Mouse (Mus musculus) liver, postnatal 0 days (tissue): ENCODE results near the gene Vwa5b1. TPM values are rescaled to one million over a fixed set of nuclear protein-coding genes. Genes with fewer than 3 reads are reported as not detected.

Experiments
- ATAC-seq: fragments of 200-750 bp; cut with Nextera tagmentation; 2 replicates; pipeline ENCODE4 v1.8.0; 2017; ENCODE audit warnings: mild to moderate bottlenecking, moderate library complexity
- DNase-seq: peaks from one replicate; pipeline ENCODE4 v3.0.0-alpha.2; 2016
- H3K27ac ChIP-seq: fragments of 300-500 bp; sonication (generic); 2 replicates; pipeline ENCODE4 v1.5.1; 2014; ENCODE audit warnings: antibody characterized with exemption, moderate library complexity, mild to moderate bottlenecking, low read depth
- H3K27me3 ChIP-seq: fragments of 300-500 bp; sonication (generic); 2 replicates; pipeline ENCODE4 v1.6.1; 2014; ENCODE audit warnings: low read length, control low read depth, mixed read lengths; ENCODE audit not compliant: insufficient read depth
- H3K36me3 ChIP-seq: fragments of 300-500 bp; sonication (generic); replicated peaks from 2 replicates; pipeline ENCODE4 v1.6.1; 2014; ENCODE audit warnings: mild to moderate bottlenecking, control low read depth, low read length, moderate library complexity, mixed read lengths; ENCODE audit not compliant: insufficient read depth
- H3K4me1 ChIP-seq: fragments of 300-500 bp; sonication (generic); 2 replicates; pipeline ENCODE4 v1.6.1; 2014; ENCODE audit warnings: antibody characterized with exemption, mild to moderate bottlenecking, control low read depth; ENCODE audit not compliant: insufficient read depth
- H3K4me2 ChIP-seq: fragments of 300-500 bp; sonication (generic); 2 replicates; pipeline ENCODE4 v1.6.1; 2014; ENCODE audit warnings: low read depth, mild to moderate bottlenecking, low read length, moderate library complexity, mixed read lengths
- H3K4me3 ChIP-seq: fragments of 300-500 bp; sonication (generic); 2 replicates; pipeline ENCODE4 v1.5.1; 2014; ENCODE audit warnings: low read depth, low read length
- H3K9ac ChIP-seq: fragments of 300-500 bp; sonication (generic); replicated peaks from 2 replicates; pipeline ENCODE4 v1.6.1; 2014; ENCODE audit warnings: mild to moderate bottlenecking, moderate library complexity
- H3K9me3 ChIP-seq: fragments of 300-500 bp; sonication (generic); 2 replicates; pipeline ENCODE4 v1.6.1; 2016; ENCODE audit warnings: mild to moderate bottlenecking, control low read depth, low read length, mixed read lengths
- CTCF ChIP-seq: sonication (generic); IDR thresholded peaks from 2 replicates; pipeline ENCODE4 v1.5.1; 2016; ENCODE audit warnings: antibody characterized with exemption, low read depth
- EP300 ChIP-seq: IDR thresholded peaks from 2 replicates; pipeline ENCODE4 v1.6.1; 2016; ENCODE audit warnings: antibody characterized with exemption, low read depth, mild to moderate bottlenecking
- WGBS: fragments of 180-500 bp; shearing (Covaris S2); extraction: QIAGEN DNeasy Blood & Tissue Kit; methylation state at CpG from one replicate; pipeline ENCODE4 v1.1.7; 2014; ENCODE audit not compliant: insufficient replicate concordance; 5-methylcytosine and 5-hydroxymethylcytosine counted together
- polyA plus RNA-seq: library from polyadenylated mRNA; unstranded; fragments of >200 nt; fragmentation: Nextera tagmentation; extraction: Ambion mirVana; gene quantifications from 2 replicates; pipeline ENCODE4 v1.2.1, GENCODE M21; 2015

Gene Vwa5b1
- polyA plus RNA-seq, 1 experiment from 2014 or later: not detected

DNA sequence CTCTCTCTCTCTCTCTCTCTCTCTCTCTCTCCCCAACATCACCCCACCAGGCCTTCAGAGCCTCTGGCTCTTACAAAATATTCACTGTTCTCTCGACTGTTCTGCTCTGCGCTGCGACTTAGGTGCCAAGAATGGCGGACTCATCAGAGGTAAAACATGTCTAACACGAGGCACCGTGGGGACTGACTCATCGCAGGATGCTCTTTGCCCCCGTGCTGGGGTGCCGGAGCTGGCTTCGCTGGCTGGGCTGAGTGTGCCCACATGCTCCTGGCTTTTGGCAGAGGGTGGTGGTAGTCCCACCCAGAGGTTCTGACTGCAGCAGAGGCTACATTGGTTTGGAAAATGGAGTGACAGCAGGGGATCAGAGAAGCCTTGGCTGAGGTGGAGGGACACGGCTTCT is 89.4 kb downstream of the Vwa5b1 start:
- no peak for DNase-seq
- H3K27ac ChIP-seq: no peak overlapping the region
- no peaks in the 10 kb centered on the region for H3K4me1 ChIP-seq
- H3K9me3 ChIP-seq: no peaks in the 10 kb centered on the region
- WGBS: 67% methylated on average over 11 of the region's 11 CpGs
- TF ChIP-seq EP300 (no peak), CTCF (no peak)
- H3K27me3 ChIP-seq: no peaks in the 10 kb centered on the region
- no peak overlapping the region for H3K4me3 ChIP-seq
- no peak overlapping the region for H3K9ac ChIP-seq
- no peak overlapping the region for H3K4me2 ChIP-seq
- H3K36me3 ChIP-seq: no peaks in the 10 kb centered on the region
- ATAC-seq: no peak

DNA sequence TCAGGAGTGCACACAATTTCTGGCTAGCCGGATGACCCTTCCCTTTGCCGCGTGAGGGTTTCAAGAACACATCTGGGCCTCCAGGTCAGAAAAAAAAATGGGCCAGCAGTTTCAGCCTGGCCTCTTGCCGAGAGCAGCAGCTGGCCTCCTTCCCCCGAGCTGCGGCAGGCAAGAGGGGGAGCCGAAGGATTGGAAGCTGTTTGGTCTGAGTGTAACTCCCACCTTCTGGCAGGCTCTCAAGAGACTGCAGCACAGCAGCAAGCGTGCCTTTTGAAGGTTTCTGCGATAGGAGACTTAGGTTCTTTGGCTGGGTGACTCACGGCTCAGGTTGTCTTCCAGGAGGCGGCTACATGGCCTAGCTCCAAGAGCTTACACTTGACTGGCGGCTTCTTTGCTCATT is 92.5 kb downstream of the Vwa5b1 start:
- H3K27ac ChIP-seq: no peak overlapping the region
- ATAC-seq (no peak), DNase-seq (no peak)
- H3K4me3 ChIP-seq: no peak overlapping the region
- 59% methylated on average over 12 of the region's 12 CpGs for WGBS
- no peaks in the 10 kb centered on the region for H3K9me3 ChIP-seq
- H3K36me3 ChIP-seq: no peaks in the 10 kb centered on the region
- no peak overlapping the region for H3K9ac ChIP-seq
- H3K27me3 ChIP-seq: no peaks in the 10 kb centered on the region
- H3K4me1 ChIP-seq: no peaks in the 10 kb centered on the region
- TF ChIP-seq EP300 (no peak), CTCF (no peak)
- H3K4me2 ChIP-seq: no peak overlapping the region

DNA sequence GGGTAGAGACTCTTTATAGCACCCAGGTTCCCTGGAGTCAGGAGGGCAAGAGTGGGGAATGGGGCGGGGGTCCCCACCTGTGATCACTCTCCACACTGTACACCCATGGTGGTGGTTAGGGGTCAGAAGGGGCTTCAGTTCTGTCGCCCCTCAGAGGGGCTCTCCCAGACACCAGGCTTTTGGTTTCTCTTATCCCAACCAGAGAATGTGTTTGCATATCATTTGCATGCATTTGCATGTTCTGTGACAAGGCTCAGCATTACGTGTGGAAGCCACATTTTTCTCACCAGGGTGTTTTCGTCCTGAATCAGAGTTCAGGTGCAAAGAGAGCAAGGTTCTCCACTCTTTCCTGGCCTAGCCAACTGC is 97.6 kb downstream of the Vwa5b1 start:
- Histone ChIP-seq H3K4me2 (no peak overlapping the region), H3K27me3 (no peaks in the 10 kb centered on the region), H3K36me3 (no peaks in the 10 kb centered on the region), H3K27ac (no peak overlapping the region), H3K9me3 (no peaks in the 10 kb centered on the region), H3K4me3 (no peak overlapping the region), H3K9ac (no peak overlapping the region), H3K4me1 (no peaks in the 10 kb centered on the region)
- ATAC-seq (no peak), DNase-seq (no peak)
- TF ChIP-seq EP300 (no peak), CTCF (no peak)
- 48% methylated on average over 4 of the region's 4 CpGs for WGBS

DNA sequence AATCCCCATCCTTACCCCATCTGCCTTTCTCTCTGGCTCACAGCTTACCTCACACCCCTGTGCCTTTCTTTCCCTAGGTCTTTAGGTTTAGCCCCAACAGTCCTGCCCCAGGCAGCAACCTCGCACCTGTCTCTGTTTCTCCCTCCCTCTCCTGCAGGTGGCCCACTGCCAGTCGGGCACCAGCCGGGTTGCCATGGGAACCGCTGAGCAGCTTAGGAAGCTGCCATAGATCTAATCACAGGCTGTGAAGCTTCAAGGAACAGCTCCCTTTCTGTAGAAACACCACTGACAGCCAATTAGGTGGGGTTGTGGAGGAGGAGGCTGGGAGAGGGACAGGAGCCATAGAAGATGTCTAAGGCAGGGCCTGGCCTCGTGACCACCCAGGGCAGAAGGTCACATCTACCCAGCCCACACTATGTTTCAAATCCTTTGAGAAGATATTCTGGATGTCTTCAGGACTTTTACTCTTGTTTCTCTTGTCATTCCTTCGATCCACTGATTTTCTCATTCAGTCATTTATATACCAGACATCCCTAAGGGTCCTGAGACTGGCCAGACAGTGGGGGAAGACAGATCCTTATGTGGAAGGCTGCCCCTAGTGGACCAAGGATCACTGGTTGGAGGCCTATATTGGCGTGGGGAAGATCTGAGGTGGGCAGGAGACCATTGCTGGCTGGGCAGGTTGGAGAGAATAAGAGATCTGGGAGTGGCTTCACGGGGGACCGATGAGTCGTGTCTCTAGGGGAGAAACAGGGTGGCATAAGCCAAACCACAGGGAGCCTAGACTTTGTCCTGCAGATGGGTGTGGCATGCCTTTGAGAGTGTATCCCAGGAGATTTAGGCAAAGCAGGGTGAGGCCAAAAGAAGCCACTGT is 98.2 kb downstream of the Vwa5b1 start:
- no peak overlapping the region for H3K27ac ChIP-seq
- 23% methylated on average over 10 of the region's 10 CpGs for WGBS
- TF ChIP-seq CTCF: 0 out of 2 replicates have a peak, but pooled peaks have one; percentile 1
- TF ChIP-seq EP300: no peak
- no peaks in the 10 kb centered on the region for H3K27me3 ChIP-seq
- no peak for ATAC-seq
- no peaks in the 10 kb centered on the region for H3K36me3 ChIP-seq
- no peak overlapping the region for H3K4me3 ChIP-seq
- H3K9ac ChIP-seq: no peak overlapping the region
- DNase-seq: no peak
- H3K4me2 ChIP-seq: no peak overlapping the region
- H3K4me1 ChIP-seq: no peaks in the 10 kb centered on the region
- no peaks in the 10 kb centered on the region for H3K9me3 ChIP-seq

DNA sequence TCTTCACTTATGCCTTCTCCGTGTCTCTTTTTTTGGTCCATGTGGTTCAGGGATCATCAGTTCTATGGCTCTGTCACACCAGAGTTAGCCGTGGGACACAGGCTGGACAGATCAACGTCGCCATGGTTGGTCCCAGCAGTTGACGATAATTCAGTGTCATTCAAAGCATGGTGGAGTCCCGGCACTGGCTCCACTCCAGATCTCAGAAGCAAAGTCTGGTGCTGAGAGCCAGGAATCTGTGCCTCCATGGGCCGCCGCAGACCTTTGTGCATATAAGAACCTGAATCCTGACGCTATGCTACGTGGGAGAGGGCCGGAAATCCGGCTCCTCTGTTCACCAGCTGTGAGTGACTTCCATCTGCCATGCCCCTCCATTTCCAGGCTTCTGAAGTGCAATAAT is 100.1 kb downstream of the Vwa5b1 start:
- no peak overlapping the region for H3K4me2 ChIP-seq
- H3K36me3 ChIP-seq: no peaks in the 10 kb centered on the region
- H3K27ac ChIP-seq: no peak overlapping the region
- no peaks in the 10 kb centered on the region for H3K9me3 ChIP-seq
- no peaks in the 10 kb centered on the region for H3K4me1 ChIP-seq
- H3K27me3 ChIP-seq: no peaks in the 10 kb centered on the region
- WGBS: 85% methylated on average over 12 of the region's 12 CpGs
- no peak for TF ChIP-seq CTCF
- TF ChIP-seq EP300: no peak
- no peak overlapping the region for H3K4me3 ChIP-seq
- no peak for DNase-seq
- no peak overlapping the region for H3K9ac ChIP-seq
- ATAC-seq: no peak

DNA sequence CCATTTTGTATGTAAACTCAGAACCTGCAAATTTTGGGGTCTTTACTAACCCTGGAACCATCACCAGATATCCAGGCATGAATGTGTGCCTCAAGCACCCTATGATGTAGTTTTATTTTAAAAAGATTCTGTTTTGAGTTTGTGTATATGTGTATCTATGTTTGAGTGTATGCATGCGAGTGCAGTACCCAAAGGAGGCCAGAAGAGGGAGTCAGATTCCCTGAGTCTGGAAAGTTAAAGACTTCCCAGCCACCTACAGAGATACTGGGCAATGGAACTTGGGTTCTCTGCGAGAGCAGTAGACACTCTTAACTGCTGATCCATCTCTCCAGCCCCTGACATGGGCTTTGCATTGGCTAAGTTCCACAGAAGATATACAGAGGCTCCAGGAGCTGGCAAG is 101.8 kb downstream of the Vwa5b1 start:
- Histone ChIP-seq H3K27ac (no peak overlapping the region), H3K36me3 (no peaks in the 10 kb centered on the region), H3K9me3 (no peaks in the 10 kb centered on the region), H3K27me3 (no peaks in the 10 kb centered on the region), H3K4me1 (no peaks in the 10 kb centered on the region), H3K4me3 (no peak overlapping the region), H3K9ac (no peak overlapping the region), H3K4me2 (no peak overlapping the region)
- DNase-seq (no peak), ATAC-seq (no peak)
- TF ChIP-seq CTCF (no peak), EP300 (no peak)
- 76% methylated on average over 2 of the region's 2 CpGs for WGBS

DNA sequence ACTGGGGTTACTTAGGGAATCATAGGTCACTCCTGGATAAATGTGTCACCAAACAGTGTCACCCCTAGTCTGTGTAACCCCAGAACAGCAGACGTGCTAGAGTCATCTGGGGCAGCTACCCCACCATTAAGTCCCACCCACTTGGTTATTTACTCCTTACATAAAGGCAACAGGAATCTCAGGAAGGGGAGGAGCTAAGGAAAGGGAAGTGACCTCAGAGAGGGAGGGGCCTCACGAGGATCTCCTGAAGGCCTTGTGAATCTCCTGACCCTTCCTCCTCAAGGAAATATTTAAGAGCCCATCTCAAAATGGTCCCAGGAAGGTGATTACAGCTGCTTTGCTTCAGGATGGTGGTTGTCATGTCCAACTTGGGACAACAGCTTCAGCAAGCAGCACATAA is 103.9 kb downstream of the Vwa5b1 start:
- Histone ChIP-seq H3K27me3 (no peaks in the 10 kb centered on the region), H3K4me2 (no peak overlapping the region), H3K9me3 (no peaks in the 10 kb centered on the region), H3K4me3 (no peak overlapping the region), H3K36me3 (no peaks in the 10 kb centered on the region), H3K27ac (no peak overlapping the region), H3K9ac (no peak overlapping the region), H3K4me1 (no peaks in the 10 kb centered on the region)
- TF ChIP-seq CTCF: no peak
- TF ChIP-seq EP300: no peak
- DNase-seq: no peak
- WGBS: 64% methylated on average over 2 of the region's 2 CpGs
- no peak for ATAC-seq
